Mouse (Mus musculus) MEL (cell line): ENCODE data around the gene Prss27. TPM values are rescaled to one million over a fixed set of nuclear protein-coding genes. Genes with fewer than 3 reads are reported as not detected.

Experiments used
- DNase-seq: peaks from one replicate; pipeline ENCODE4 v3.0.0; 2011; ENCODE audit warnings: low read depth, low spot score
- H3K27ac ChIP-seq: 2 replicates; pipeline ENCODE4 v1.5.1; 2012; ENCODE audit warnings: low read depth, mild to moderate bottlenecking, control low read depth, low read length, moderate library complexity; ENCODE audit not compliant: control insufficient read depth
- H3K27me3 ChIP-seq, 2 experiments: fragments of 150-350 bp in 1 of 2; sonication (generic) in 1 of 2; 2 replicates each; pipeline ENCODE4 v1.6.1; 2012; ENCODE audit warnings: low read length in 2 of 2, mild to moderate bottlenecking in 2 of 2, improper control_type of control experiment in 1 of 2, moderate library complexity in 1 of 2; ENCODE audit not compliant: insufficient read depth in 2 of 2, control insufficient read depth in 1 of 2
- H3K36me3 ChIP-seq, 2 experiments: 2 replicates each; pipeline ENCODE4 v1.6.1; 2012 to 2014; ENCODE audit warnings: low read length in 2 of 2, improper control_type of control experiment in 1 of 2, inconsistent platforms in 1 of 2, mild to moderate bottlenecking in 1 of 2; ENCODE audit not compliant: insufficient read depth in 2 of 2, control insufficient read depth in 1 of 2
- H3K4me1 ChIP-seq, 2 experiments: fragments of 150-350 bp in 1 of 2; sonication (generic) in 1 of 2; 2 replicates each; pipeline ENCODE4 v1.6.1; 2012; ENCODE audit warnings: low read length in 2 of 2, improper control_type of control experiment in 1 of 2, mild to moderate bottlenecking in 1 of 2; ENCODE audit not compliant: insufficient read depth in 2 of 2, control insufficient read depth in 1 of 2
- H3K4me3 ChIP-seq, 2 experiments: fragments of 150-350 bp in 1 of 2; sonication (generic) in 1 of 2; 2 replicates each; pipeline ENCODE4 v1.5.1; 2012; ENCODE audit warnings: low read depth in 2 of 2, low read length in 2 of 2, mild to moderate bottlenecking in 2 of 2, moderate library complexity in 2 of 2, control low read depth in 1 of 2, improper control_type of control experiment in 1 of 2; ENCODE audit not compliant: control insufficient read depth in 1 of 2, insufficient read depth in 1 of 2
- H3K79me2 ChIP-seq: 2 replicates; pipeline ENCODE4 v1.6.1; 2012; ENCODE audit warnings: mild to moderate bottlenecking, low read length, moderate library complexity; ENCODE audit not compliant: control insufficient read depth, poor library complexity, insufficient read depth
- H3K9ac ChIP-seq: 2 replicates; pipeline ENCODE4 v1.6.1; 2012; ENCODE audit warnings: low read depth, mild to moderate bottlenecking, control low read depth, low read length, moderate library complexity; ENCODE audit not compliant: control insufficient read depth, poor library complexity, severe bottlenecking
- H3K9me3 ChIP-seq: fragments of 150-350 bp; sonication (generic); replicated peaks from 2 replicates; pipeline ENCODE4 v1.6.1; 2012; ENCODE audit warnings: mild to moderate bottlenecking, low read length, improper control_type of control experiment, moderate library complexity; ENCODE audit not compliant: insufficient read depth
- E2F4 ChIP-seq: IDR thresholded peaks from 2 replicates; pipeline ENCODE4 v1.6.1; 2011; ENCODE audit warnings: low read depth, low read length, improper control_type of control experiment, borderline replicate concordance
- EP300 ChIP-seq, 2 experiments: IDR thresholded peaks; 2 replicates each; pipeline ENCODE4 v1.6.1; 2011; ENCODE audit warnings: improper control_type of control experiment in 2 of 2, low read length in 2 of 2, low read depth in 1 of 2, mild to moderate bottlenecking in 1 of 2
- GABPA ChIP-seq: IDR thresholded peaks from 2 replicates; pipeline ENCODE4 v1.6.1; 2012; ENCODE audit warnings: low read depth, mild to moderate bottlenecking, inconsistent platforms, low read length, improper control_type of control experiment, moderate library complexity
- GATA1 ChIP-seq: IDR thresholded peaks from 2 replicates; pipeline ENCODE4 v1.6.1; 2011; ENCODE audit warnings: low read depth, low read length, improper control_type of control experiment
- JUND ChIP-seq: IDR thresholded peaks from 2 replicates; pipeline ENCODE4 v1.6.1; 2011; ENCODE audit warnings: low read depth, mild to moderate bottlenecking, improper control_type of control experiment, low read length
- KAT2A ChIP-seq: conservative IDR thresholded peaks from 2 replicates; pipeline ENCODE4 v1.6.1; 2012; ENCODE audit warnings: low read depth, low read length, improper control_type of control experiment, inconsistent platforms
- MXI1 ChIP-seq: IDR thresholded peaks from 2 replicates; pipeline ENCODE4 v1.6.1; 2011; ENCODE audit warnings: mild to moderate bottlenecking, low read depth, low read length, improper control_type of control experiment
- MYC ChIP-seq: IDR thresholded peaks from 2 replicates; pipeline ENCODE4 v1.6.1; 2011; ENCODE audit warnings: low read depth, mild to moderate bottlenecking, low read length, improper control_type of control experiment, moderate library complexity
- NELFE ChIP-seq: IDR thresholded peaks from 2 replicates; pipeline ENCODE4 v1.6.1; 2011; ENCODE audit warnings: low read depth, low read length, improper control_type of control experiment
- NRF1 ChIP-seq: IDR thresholded peaks from 2 replicates; pipeline ENCODE4 v1.6.1; 2014; ENCODE audit warnings: low read depth, mild to moderate bottlenecking, inconsistent platforms, low read length, improper control_type of control experiment, moderate library complexity; ENCODE audit not compliant: poor library complexity, insufficient read depth, severe bottlenecking
- POLR2A ChIP-seq, 2 experiments: IDR thresholded peaks; 2 replicates each; pipeline ENCODE4 v1.6.1; 2011 to 2012; ENCODE audit warnings: low read length in 2 of 2, mild to moderate bottlenecking in 2 of 2, control low read depth in 1 of 2, improper control_type of control experiment in 1 of 2, low read depth in 1 of 2, moderate library complexity in 1 of 2; ENCODE audit not compliant: control insufficient read depth in 1 of 2, insufficient read depth in 1 of 2, poor library complexity in 1 of 2
- POLR2AphosphoS2 ChIP-seq: IDR thresholded peaks from 2 replicates; pipeline ENCODE4 v1.6.1; 2011; ENCODE audit warnings: low read length, improper control_type of control experiment
- RAD21 ChIP-seq: IDR thresholded peaks from 2 replicates; pipeline ENCODE4 v1.6.1; 2011; ENCODE audit warnings: mild to moderate bottlenecking, low read depth, low read length, improper control_type of control experiment
- SIN3A ChIP-seq: IDR thresholded peaks from 2 replicates; pipeline ENCODE4 v1.6.1; 2012; ENCODE audit warnings: low read length, improper control_type of control experiment, inconsistent platforms
- UBTF ChIP-seq: IDR thresholded peaks from 2 replicates; pipeline ENCODE4 v1.6.1; 2012; ENCODE audit warnings: low read depth, mild to moderate bottlenecking, inconsistent platforms, low read length, improper control_type of control experiment, moderate library complexity, borderline replicate concordance; ENCODE audit not compliant: insufficient read depth
- ZC3H11A ChIP-seq: IDR thresholded peaks from 2 replicates; pipeline ENCODE4 v1.6.1; 2012; ENCODE audit warnings: low read depth, mild to moderate bottlenecking, inconsistent platforms, low read length, improper control_type of control experiment
- polyA plus RNA-seq, 2 experiments: library from polyadenylated mRNA; stranded (reverse) in 1 of 2; unstranded in 1 of 2; fragments of >175 nt in 1 of 2; fragments of >200 nt in 1 of 2; gene quantifications; 2 replicates each; pipeline versions ENCODE4 v1.2.1 to v1.2.4; 2012; ENCODE audit warnings: low replicate concordance in 2 of 2, low read depth in 1 of 2; ENCODE audit not compliant: insufficient read length in 2 of 2, insufficient read depth in 1 of 2, missing spikeins in 1 of 2
- total RNA-seq: library from RNA; depleted of rRNA; stranded (reverse); fragments of 300-350 nt; gene quantifications from 2 replicates; pipeline ENCODE4 v1.2.3, GENCODE M21; 2012; rRNA removed

The Prss27 gene
- total RNA-seq = not detected in 2 replicates
- polyA plus RNA-seq = not detected

GRCm38 (mm10) chr17:24037844-24038243 lies at the start of gene Prss27:
Prss27 (plus strand) TSS chr17:24038144.
- Histone ChIP-seq H3K4me3 (no peak within 1 kb of the TSS), H3K27me3 (peaks cover 4 to 10% of the 10 kb centered on the region in 2 experiments)

GRCm38 (mm10) chr17:23989802-23990201 lies 48.1 kb upstream of the Prss27 start:
- Histone ChIP-seq H3K4me3 (no peak overlapping the region), H3K4me1 (peaks cover 0 to 3% of the 10 kb centered on the region in 2 experiments; a peak in 1 of 4 replicates), H3K9ac (no peak overlapping the region), H3K79me2 (no peaks in the 10 kb centered on the region), H3K36me3 (no peaks in the 10 kb centered on the region), H3K27ac (no peak overlapping the region), H3K27me3 (peaks cover 8 to 16% of the 10 kb centered on the region in 2 experiments; a peak in 3 of 4 replicates), H3K9me3 (no peaks in the 10 kb centered on the region)
- no peak for DNase-seq
- TF ChIP-seq NRF1 (no peak), RAD21 (no peak), SIN3A (no peak), E2F4 (no peak), JUND (no peak), POLR2AphosphoS2 (no peak), UBTF (no peak), NELFE (no peak), MYC (no peak), GATA1 (no peak)

More at GRCm38 (mm10) chr17:24037844-24038243, at the start of gene Prss27:
- Histone ChIP-seq H3K9ac (no peak within 1 kb of the TSS), H3K4me1 (no peaks in the 10 kb centered on the region), H3K36me3 (no peaks in the 10 kb centered on the region), H3K9me3 (no peaks in the 10 kb centered on the region), H3K27ac (no peak within 1 kb of the TSS), H3K79me2 (no peaks in the 10 kb centered on the region)
- TF ChIP-seq GABPA = no peak
- no peak for TF ChIP-seq ZC3H11A
- TF ChIP-seq EP300 (IDR thresholded peaks at IDR 0.05; ENCODE audit: low read depth in 1 of 2, low read length in 2 of 2) = no peak
- no peak for TF ChIP-seq MXI1
- no peak for TF ChIP-seq POLR2AphosphoS2
- TF ChIP-seq KAT2A = no peak
- TF ChIP-seq E2F4 = no peak
- TF ChIP-seq POLR2A (IDR thresholded peaks at IDR 0.05; ENCODE audit: control insufficient read depth in 1 of 2, insufficient read depth in 1 of 2, low read depth in 1 of 2, low read length in 2 of 2, poor library complexity in 1 of 2) = no peak
- no peak for DNase-seq
